Mouse (Mus musculus) adrenal gland, postnatal 36 days (tissue): Measurements from ENCODE around the gene Hmbs. TPM values are rescaled to one million over a fixed set of nuclear protein-coding genes. Genes with fewer than 3 reads are reported as not detected.
A peak's percentile ranks its signal among the peaks of the same experiment; 100 is the strongest.
"Not testable (repeated sequence)": the region's sequence is repeated elsewhere in the genome, so short reads cannot be mapped to it uniquely, and the experiment has no call there.

Source experiments
- DNase-seq, 2 experiments: peaks; one replicate each; pipeline ENCODE4 v3.0.0; 2021; ENCODE audit warnings: mixed read lengths in 1 of 2
- long read RNA-seq, 2 experiments: library from polyadenylated mRNA; stranded (forward); transcript quantifications; one replicate each; pipeline ENCODE4 v2.0.0; 2021; ENCODE audit warnings: borderline sequencing depth in 2 of 2
- total RNA-seq, 2 experiments: library from RNA; stranded (reverse); gene quantifications; 2 replicates each; pipeline ENCODE4 v1.2.3; 2021

Gene Hmbs
- 10 to 100 TPM; 61.8 to 98.3 TPM for total RNA-seq
- long read RNA-seq, experiment 1, transcript Hmbs-201 (14 exons, 1,605 nt) = major isoform, 150 of 176 reads
- long read RNA-seq, experiment 1, partial matches to known transcripts = 11 of 176 reads
- long read RNA-seq, experiment 1, other reads (novel, unspliced or antisense) = 15 of 176 reads
- long read RNA-seq, experiment 2, transcript Hmbs-201 (14 exons, 1,605 nt) = major isoform, 34 of 39 reads
- long read RNA-seq, experiment 2, partial matches to known transcripts = 3 of 39 reads
- long read RNA-seq, experiment 2, other reads (novel, unspliced or antisense) = 2 of 39 reads

DNA sequence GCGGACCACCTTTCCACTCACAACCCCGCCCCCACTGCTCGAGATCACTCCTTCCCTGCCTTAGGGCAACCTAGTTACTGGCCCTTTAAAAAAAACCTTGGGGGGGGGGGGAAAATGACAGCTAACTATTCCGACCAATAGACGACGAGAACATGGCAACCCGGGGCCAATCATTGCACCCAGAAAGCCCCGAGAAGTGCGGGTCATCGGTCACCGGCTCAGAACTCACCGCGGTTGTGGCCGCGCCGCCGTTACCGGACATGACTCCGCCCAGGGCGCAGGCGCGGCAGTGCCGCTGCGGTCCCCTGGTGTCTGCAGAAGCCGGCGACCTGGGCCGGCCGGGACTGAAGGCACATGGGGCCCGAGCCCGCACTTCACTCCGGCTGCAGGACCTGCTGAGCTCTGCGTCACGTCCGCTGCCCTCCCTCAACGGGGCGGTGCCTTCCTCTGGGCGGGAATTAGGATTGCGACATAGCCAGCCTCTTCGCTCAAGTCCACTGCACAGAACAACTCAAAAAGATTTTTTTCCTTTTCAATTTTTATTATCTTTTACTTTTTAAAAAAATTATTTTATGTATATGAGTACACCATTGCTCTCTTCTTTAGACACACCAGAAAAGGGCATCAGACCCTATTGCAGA, at the start of gene Hmbs:
Gene Hmbs, minus strand, starts transcription at position 448 of the 641 bp plus-strand sequence.
- peak; percentile 95 for DNase-seq

DNA sequence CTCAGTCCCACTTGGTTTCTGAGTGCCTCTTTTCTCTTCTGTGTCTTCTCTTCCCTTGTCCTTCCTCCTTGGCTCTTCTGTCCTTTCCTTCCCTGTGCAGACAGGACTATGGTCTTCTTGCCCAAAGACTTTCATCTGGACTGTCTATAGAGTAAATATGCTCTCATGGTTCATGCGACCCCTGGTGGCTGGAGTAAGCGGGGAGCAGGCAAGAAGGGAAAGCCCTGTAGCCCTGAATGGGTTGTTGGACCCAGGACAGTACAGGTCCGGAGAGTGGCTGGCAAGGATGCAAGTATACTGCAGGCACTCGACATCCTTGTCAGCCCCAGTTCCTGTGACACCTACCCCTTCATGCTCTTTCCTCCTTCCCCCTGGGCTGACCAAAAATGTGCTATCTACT, 47.4 kb upstream of the Hmbs start:
- peak; percentile 78 to 87 for DNase-seq

DNA sequence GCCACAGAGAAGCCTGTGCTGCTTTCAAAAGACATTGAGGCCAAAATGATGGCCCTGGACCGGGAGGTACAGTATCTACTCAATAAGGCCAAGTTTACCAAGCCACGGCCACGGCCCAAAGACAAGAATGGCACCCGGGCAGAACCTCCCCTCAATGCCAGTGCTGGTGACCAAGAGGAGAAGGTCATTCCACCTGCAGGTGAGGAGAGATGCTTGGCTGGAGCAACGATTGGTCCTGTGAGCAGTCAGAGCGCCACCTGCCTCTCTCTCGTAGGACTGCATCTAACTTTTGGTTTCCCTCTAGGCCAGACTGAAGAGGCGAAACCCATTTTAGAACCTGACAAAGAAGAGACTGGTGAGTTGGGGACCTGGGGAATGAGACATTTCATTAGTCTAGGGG, 45.2 kb upstream of the Hmbs start:
- DNase-seq = peak; percentile 37 to 71

GRCm38 (mm10) chr9:44387221-44387620, 43.2 kb upstream of the Hmbs start:
- no peak for DNase-seq

GRCm38 (mm10) chr9:44384596-44384995, 40.6 kb upstream of the Hmbs start:
- no peak for DNase-seq

DNA sequence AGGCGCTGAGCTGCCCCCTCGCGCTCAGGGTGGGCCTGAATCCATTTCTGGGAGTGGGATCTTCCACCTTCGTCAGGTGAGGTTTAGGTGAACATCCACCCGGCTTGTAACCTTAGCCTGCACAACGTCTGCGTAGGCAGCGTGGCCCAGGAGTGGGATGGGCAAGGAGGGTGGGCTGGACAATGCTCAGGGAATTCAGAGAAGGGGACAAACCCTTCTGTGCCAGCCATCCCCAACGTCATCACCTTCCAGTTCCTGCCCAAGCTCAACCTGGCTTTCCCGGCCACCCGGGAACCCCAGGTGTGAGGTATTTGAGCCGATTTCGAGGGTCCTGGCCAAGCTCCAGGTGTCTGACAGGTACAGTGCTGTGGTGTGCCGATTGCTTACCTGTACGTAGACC, 35.8 kb upstream of the Hmbs start:
- DNase-seq = no peak

- DNase-seq = peak; percentile 99
These were observed 35.2 kb upstream of the Hmbs start, which contains the start of gene Hyou1 for GRCm38 (mm10) chr9:44379054-44379834. Hyou1 (plus strand) TSS chr9:44379490.

- DNase-seq = no peak
These were observed 34.2 kb upstream of the Hmbs start for GRCm38 (mm10) chr9:44378153-44378730.

GRCm38 (mm10) chr9:44377335-44377734, 33.3 kb upstream of the Hmbs start:
- not testable (repeated sequence) for DNase-seq

GRCm38 (mm10) chr9:44376141-44376540, 32.1 kb upstream of the Hmbs start:
- peak in 1 of 2 experiments; percentile 36 for DNase-seq

GRCm38 (mm10) chr9:44373386-44373785, 29.4 kb upstream of the Hmbs start:
- DNase-seq = no peak

GRCm38 (mm10) chr9:44364480-44364879, 20.5 kb upstream of the Hmbs start:
- peak; percentile 50 to 57 for DNase-seq

DNA sequence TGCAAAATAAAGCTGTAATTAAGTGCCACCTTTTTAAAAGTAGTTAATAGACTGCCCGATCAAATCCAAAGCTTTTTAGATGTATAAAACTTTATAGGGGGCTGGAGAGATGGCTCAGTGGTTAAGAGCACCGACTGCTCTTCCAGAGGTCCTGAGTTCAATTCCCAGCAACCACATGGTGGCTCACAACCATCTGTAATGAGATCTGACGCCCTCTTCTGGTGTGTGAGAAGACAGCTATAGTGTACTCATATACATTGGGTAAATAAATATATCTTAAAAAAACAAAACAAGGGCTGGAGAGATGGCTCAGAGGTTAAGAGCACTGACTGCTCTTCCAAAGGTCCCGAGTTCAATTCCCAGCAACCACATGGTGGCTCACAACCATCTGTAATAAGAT, 17.9 kb upstream of the Hmbs start:
- DNase-seq = not testable (repeated sequence)

GRCm38 (mm10) chr9:44361190-44361917, 17.3 kb upstream of the Hmbs start, which contains the start of gene Vps11:
Vps11 (minus strand) TSS chr9:44361670.
- DNase-seq = peak; percentile 95 to 96

GRCm38 (mm10) chr9:44357207-44357606, 13.2 kb upstream of the Hmbs start:
- peak in 1 of 2 experiments; percentile 56 for DNase-seq

GRCm38 (mm10) chr9:44353142-44353541, 9.1 kb upstream of the Hmbs start:
- peak; percentile 39 to 59 for DNase-seq

GRCm38 (mm10) chr9:44352337-44352736, 8.3 kb upstream of the Hmbs start:
- no peak for DNase-seq

DNA sequence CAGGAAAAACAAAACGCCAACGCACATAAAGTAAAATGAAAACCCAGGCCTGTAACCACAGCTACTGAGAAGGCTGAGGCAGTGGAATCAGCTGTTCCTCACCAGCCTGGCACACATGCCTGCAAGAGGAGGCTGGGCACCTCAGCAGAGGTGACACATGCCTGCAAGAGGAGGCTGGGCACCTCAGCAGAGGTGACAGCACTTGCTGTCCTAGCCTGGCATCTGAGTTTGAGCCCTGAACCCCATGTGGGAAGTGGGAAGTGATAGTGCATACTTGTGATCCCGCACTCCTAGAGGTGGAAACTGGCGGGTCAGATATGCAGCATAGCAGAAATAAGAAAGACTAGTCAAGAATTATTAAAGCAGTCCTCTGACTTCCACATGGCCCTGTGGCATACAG, 7.4 kb upstream of the Hmbs start:
- DNase-seq = no peak

DNA sequence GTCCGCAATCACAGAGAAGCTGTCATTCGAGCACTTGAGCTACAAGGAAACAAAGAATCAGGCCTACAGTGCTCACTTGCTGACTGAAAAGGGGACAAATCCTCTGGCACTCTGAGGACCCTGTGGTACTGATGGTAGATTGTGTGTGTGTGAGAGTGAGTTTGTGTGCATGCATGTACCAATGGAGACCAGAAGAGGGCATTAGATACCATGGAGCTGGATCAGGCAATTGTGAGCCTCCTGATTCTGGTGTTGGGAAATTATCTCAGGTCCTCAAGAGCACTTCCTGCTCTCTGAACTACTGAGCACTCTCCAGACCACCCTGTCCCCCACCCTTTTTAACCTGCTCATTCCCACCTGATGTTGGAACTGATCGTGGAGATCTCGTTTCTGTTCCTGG, 4.5 kb upstream of the Hmbs start:
- no peak for DNase-seq

DNA sequence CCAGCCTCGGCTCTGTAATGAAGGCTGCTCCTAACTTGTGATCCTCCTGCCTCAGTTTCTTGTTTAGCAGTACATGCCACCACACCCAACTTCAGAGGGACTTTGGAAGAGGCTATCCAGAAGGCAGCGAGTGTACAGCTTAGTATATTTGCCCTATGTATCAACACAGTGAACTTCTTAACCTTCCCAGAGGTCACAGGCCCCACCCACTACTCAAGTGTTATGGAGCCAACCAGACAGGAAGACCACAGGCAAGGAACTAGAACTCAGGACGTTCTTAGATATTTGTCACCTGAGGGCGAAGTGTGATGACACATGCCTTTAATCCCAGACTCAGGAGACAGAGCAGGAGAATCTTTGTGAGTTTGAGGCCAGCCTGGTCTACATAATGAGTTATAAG, 3.6 kb upstream of the Hmbs start:
- no peak for DNase-seq

DNA sequence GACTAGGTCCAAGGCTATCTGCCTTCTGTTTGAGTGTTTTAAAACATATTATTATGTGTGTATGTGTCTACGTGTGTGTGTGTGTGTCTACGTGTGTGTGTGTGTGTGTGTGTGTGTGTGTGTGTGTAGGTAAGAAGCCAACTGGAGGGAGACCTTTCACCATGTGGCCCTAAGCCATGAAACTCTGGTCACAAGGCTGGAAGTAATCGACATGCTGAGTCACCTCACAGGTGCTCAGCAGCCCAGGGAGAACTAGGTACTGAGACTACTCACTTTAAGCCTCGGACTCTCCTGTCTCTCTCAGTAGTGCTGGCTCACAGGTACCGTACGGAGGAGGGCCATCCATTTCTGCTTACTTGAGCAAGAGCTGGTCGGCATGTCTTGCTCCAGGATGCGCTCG, 3.1 kb upstream of the Hmbs start:
- DNase-seq = no peak
